Mouse (Mus musculus): ENCODE results near the gene Kdm7a. TPM values are rescaled to one million over a fixed set of nuclear protein-coding genes. Genes with fewer than 3 reads are reported as not detected.
A peak's percentile ranks its signal among the peaks of the same experiment; 100 is the strongest.

The Kdm7a gene
- total RNA-seq, 2 experiments from 2014 or later = 39.5 to 51.5 TPM

DNA sequence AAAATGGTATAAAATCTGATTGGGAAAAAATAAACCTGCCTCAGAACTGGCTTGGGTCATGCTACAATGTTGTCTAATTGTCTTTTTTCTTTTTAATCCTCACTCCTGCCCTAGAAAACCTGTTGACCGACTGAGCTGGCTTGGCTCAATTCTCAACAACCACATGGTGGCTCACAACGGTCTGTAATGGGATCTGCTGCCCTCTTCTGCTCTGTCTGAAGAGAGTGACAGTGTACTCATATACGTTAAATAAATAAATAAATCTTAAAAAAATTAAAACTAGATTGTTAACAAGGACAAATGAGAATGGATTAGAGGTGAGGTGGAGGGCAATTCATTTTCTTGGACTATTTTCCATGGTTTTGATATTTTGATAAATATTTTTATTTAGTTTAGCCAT, 85.9 kb downstream of the Kdm7a start:
- intact Hi-C loops (cut with DNase I) = no loop called here
- no peak for TF ChIP-seq CTCF (IDR thresholded peaks at IDR 0.05)

DNA sequence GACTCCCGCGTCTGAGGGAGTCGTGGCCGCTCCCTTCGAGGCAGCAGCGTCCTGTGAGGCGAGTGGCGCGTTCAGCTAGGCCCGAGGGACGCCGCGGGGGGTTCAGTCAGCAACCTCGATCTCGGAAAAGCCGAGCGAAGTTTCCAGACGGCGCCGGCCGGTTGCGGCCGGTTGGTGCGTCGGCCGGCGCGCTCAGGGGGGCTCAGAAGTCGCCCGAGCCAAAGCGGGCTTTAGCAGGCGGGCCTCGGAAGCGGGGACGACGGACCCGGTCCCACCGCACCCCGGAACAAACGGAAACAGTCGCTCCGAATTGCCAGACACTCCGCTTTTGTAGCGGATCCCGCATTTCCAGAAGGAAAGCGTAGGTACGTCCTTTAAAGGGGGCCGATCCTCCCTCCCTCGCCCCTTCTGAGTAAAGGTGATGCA, 88.1 kb downstream of the Kdm7a start:
- DNase-seq (ENCODE audit: extremely low spot score in 1 of 2, low spot score in 2 of 2) = no peak
- TF ChIP-seq CTCF (IDR thresholded peaks at IDR 0.05) = no peak
- H3K4me3 ChIP-seq = peak overlapping the region; percentile 55
- intact Hi-C loops (cut with DNase I) = no loop called here
- peak overlapping the region; percentile 22; the same call in 1 of the 2 replicates for H3K27ac ChIP-seq

More for the DNA sequence above, 85.9 kb downstream of the Kdm7a start:
- DNase-seq (ENCODE audit: extremely low spot score in 1 of 2, low spot score in 2 of 2) = no peak
- H3K4me3 ChIP-seq = no peak overlapping the region
- H3K27ac ChIP-seq = no peak overlapping the region

DNA sequence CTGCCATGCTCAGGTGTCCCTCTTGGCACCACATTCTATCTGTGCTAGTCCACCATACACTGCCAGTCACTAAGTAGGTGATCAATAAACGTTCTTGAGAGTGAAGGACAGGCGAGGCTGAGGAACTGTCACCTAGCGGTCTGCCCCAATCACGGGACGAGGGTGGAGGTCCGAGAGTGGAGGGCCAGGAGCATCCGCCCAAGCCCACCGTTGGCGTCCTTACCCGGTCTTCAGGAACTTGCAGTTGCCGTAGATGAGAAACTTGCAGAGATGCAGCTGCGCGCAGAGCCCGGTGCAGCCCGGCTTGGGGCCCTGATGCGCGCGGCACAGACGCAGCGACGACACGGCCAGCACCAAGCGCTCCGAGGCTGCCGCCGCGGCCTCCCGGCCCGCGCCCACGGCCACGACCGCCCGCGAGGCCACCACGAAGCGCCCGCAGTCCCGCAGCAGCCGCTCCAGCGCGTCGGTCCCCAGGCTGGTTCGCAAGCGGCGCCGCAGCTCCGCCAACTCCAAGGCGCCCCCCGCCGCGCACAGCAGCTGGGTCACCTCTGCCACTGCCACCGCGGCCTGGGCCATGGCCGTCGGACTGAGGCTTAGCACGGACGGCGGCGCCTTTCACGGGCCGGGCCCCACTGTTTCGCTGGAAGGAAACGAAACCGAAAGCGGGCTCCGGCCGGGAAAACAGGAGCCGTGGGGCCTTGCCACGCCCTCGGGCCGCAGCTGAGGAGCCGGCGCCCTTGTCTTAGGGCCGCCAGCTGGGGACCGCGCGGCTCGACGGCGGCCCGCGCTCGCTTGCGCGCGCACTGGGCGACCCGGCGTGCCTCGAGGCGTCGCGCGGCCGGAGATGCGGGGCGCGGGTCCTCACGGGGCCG, 88.8 kb downstream of the Kdm7a start, which contains the start of gene Parp12:
Gene Parp12 (minus strand): TSS at position 766 of the 872 bp plus-strand sequence.
- Histone ChIP-seq H3K27ac (peak within 1 kb of the TSS; percentile 59), H3K4me3 (peak within 1 kb of the TSS; percentile 55)
- TF ChIP-seq CTCF (IDR thresholded peaks at IDR 0.05) = no peak
- intact Hi-C loops (cut with DNase I) = no loop called here
- DNase-seq (ENCODE audit: extremely low spot score in 1 of 2, low spot score in 2 of 2) = peak; percentile 43 to 48

DNA sequence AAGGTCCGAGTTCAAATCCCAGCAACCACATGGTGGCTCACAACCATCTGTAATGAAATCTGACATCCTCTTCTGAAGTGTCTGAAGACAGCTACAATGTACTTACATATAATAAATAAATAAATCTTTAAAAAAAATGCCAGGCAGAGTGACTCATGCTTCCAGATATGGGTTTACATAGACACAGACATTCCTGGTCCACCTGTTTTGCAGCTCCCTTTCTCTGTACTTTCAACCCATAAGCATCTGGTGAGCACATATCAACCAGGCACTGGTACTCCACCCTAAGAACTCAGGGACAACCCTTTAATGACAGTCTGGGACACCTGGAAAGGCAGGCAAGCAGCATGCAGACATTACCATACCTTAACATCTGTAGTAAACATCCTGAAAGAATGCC, 91.2 kb downstream of the Kdm7a start:
- H3K27ac ChIP-seq = no peak overlapping the region
- no peak for TF ChIP-seq CTCF (IDR thresholded peaks at IDR 0.05)
- H3K4me3 ChIP-seq = no peak overlapping the region
- intact Hi-C loops (cut with DNase I) = no loop called here
- no peak for DNase-seq (ENCODE audit: extremely low spot score in 1 of 2, low spot score in 2 of 2)

DNA sequence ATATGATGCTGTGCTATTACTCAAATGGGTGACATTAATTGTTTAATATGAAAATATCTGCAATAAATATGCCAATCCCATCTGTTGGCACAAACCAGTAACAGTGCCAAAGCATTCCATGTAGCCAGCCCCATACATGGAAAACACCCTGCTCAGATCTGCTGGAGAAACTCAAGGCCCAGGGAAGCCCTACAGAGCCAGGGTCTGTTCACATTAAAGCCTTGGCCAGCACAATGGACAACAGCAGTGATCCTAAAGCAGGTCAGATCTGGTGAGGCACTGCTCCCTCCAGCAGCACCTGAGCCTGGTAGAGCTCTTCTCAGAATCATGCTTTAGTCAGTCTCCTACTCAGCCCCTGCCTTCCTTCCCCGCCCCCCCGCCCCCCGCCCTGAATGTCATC, 93.4 kb downstream of the Kdm7a start:
- TF ChIP-seq CTCF (IDR thresholded peaks at IDR 0.05) = no peak
- intact Hi-C loops (cut with DNase I) = no loop called here
- no peak overlapping the region for H3K4me3 ChIP-seq
- DNase-seq (ENCODE audit: extremely low spot score in 1 of 2, low spot score in 2 of 2) = no peak
- H3K27ac ChIP-seq = no peak overlapping the region

DNA sequence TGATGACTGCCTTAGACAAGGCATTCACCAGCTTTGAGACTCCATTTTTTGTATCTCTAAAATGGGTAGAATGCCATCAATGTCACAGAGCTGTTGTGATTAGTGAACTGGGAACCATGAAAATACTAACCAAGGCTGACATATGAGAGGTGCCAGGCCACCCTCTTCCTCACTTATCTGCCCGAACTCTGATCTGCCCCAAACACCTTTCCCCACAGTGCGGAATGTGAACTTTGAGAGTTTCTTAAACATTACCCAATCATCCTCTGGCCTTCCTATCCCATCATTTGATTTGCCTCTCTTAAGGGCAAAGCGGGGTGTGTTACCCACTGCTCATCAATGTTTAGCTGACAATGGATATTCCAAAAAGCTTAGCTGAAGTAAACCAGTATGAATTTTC, 93.9 kb downstream of the Kdm7a start:
- Histone ChIP-seq H3K27ac (no peak overlapping the region), H3K4me3 (no peak overlapping the region)
- no peak for DNase-seq (ENCODE audit: extremely low spot score in 1 of 2, low spot score in 2 of 2)
- TF ChIP-seq CTCF (IDR thresholded peaks at IDR 0.05) = no peak
- intact Hi-C loops (cut with DNase I) = no loop called here

DNA sequence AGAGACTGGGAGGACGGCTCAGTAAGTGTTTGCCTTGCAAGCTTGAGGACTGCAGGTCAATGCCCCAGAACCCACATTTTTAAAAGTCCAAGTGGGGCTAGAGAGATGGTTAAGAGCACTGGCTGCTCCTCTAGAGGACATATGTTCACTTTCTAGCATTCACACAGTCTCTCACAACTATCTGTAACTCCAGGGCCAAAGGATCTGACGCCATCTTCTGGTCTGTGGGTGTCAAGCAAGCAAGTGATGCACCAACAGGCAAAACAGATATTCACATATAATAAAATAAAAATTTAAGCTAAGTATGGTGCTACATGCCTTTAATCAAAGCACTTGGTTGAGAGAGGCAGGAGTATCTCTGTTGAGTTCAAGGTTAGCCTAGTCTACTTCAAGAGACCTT, 99.8 kb downstream of the Kdm7a start:
- intact Hi-C loops (cut with DNase I) = no loop called here
- Histone ChIP-seq H3K4me3 (no peak overlapping the region), H3K27ac (no peak overlapping the region)
- peak; percentile 27 for TF ChIP-seq CTCF (IDR thresholded peaks at IDR 0.05)
- no peak for DNase-seq (ENCODE audit: extremely low spot score in 1 of 2, low spot score in 2 of 2)

DNA sequence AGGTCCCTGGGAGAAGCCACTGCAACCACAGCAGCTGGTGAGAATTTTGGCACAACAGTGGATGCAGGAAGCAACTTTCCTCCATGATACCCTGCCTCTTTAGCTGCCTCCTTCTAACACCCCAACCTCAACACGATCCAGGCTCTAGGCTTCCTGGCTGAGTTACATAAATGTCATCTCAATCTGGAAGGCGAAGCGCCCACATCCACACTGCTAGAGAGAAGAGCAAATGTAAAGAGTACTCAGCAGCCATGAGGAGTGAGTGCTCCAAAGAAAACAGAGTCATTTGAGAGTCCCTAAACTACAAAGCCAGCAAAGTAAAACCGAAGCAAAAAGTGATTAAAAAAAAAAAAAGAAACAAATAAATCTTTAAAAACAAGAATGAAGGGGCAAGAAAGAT, 102.0 kb downstream of the Kdm7a start:
- intact Hi-C loops (cut with DNase I) = no loop called here
- Histone ChIP-seq H3K4me3 (no peak overlapping the region), H3K27ac (no peak overlapping the region)
- TF ChIP-seq CTCF (IDR thresholded peaks at IDR 0.05) = no peak
- DNase-seq (ENCODE audit: extremely low spot score in 1 of 2, low spot score in 2 of 2) = no peak

Other genes with a start within 250 kb of the Kdm7a start
- 1 to 10 TPM; 5.2 to 5.5 TPM for gene Parp12, start 88.4 kb downstream of the Kdm7a start, total RNA-seq (2021)
- 10 to 100 TPM; 68.1 to 73.1 TPM for gene Slc37a3, start 170.9 kb upstream of the Kdm7a start, total RNA-seq (2021)
- gene Rab19, start 174.4 kb upstream of the Kdm7a start, total RNA-seq (2021) = not detected
- gene Mkrn1, start 213.7 kb upstream of the Kdm7a start, total RNA-seq (2021) = 100 to 1,000 TPM; 132 to 136 TPM